Mouse (Mus musculus) T-helper 1 cell (primary cell): ENCODE data around the gene Snx29.
"Not testable (repeated sequence)": the region's sequence is repeated elsewhere in the genome, so short reads cannot be mapped to it uniquely, and the experiment has no call there.

ENCODE experiments used
- in situ Hi-C: fragments of 300-600 bp; cut with MboI, MseI; formaldehyde crosslinking; loops from one replicate; pipeline ENCODE4 v1.15.1; 2025; ENCODE audit warnings: high pct_unique_total_duplicates

The Snx29 gene

GRCm38 (mm10) chr16:11447905-11448304 is 125.2 kb downstream of the Snx29 start:
- in situ Hi-C loops, result no loop called here

GRCm38 (mm10) chr16:11448696-11449095 is 126.0 kb downstream of the Snx29 start:
- in situ Hi-C loops, result not testable (repeated sequence)

- in situ Hi-C loops, result no loop called here
Observed at GRCm38 (mm10) chr16:11449344-11449743, 126.6 kb downstream of the Snx29 start.

DNA sequence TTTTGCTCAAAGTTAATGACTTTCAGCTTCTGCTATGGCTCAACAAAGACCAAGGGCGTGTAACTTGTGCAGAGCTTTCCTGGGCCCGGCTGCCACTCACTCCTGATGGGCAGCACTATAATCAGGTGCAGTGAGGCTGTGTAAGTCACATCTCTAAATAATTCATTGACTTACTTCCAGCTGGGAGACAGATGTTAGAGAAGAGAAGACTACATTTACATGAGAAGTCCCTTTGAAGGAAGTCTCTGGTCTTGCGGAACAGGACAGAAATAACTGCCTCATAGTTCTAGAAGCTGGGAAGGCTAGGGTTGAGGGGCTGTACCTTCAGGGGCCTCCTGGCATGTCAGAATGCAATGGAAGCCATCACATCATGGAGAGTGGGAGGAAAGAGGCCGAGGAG is 127.9 kb downstream of the Snx29 start:
- in situ Hi-C loops, result no loop called here

GRCm38 (mm10) chr16:11454871-11455270 is 132.2 kb downstream of the Snx29 start:
- in situ Hi-C loops, result no loop called here

DNA sequence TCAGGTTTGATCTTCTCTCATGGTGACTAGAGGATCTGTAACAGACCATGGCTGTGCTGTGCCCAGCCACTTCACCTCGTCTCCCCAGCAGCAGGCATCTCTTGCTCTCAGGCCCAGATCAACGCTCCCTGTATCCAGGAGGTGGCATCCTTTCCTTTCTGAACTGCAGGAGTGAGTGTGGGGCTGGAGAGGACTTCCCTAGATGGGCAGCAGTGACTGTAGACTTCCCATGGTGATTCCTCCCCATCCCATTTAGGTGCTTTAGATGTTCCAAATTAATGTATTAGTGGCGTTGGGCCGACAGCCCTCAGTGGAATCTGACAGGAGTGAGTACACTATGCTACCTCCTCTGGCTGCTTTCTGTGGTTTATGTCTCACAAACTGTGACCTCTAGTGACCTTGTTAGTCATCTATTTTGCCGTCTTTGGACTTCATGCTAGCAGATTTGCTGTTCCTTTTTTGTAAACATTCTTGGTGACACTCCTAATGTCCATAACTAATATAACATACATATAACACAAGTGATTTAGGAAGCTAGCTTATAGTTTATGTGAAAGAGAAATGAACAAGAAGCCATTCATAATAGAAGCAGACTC is 132.9 kb downstream of the Snx29 start:
- in situ Hi-C loops, result no loop called here

DNA sequence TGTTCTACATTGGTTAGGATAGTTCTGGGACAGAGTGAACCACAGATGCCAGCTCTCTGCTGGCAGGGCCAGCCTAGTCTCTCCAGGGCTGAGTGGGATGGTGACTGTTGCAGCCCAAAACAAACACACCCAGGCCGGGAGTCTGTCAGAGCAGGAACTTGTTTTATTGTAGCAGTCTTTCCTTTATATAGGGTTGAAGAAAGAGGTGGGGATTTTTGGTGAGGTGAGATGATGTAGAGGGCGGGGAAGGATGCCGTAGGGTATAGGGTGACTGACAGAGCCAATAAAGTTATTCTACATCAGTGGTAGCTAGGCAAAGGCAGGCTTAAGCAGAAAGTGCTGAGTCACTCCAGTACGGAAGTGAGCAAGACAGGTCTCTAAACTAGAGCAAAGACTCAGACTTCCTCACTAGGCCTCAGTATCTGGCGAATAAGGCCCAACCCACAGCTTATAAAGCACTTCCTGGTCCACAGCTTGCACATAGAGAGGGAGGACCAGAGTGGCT is 133.5 kb downstream of the Snx29 start:
- in situ Hi-C loops, result no loop called here

- in situ Hi-C loops, result no loop called here
Observed at GRCm38 (mm10) chr16:11457136-11457535, 134.4 kb downstream of the Snx29 start.

GRCm38 (mm10) chr16:11457609-11458350 is 135.1 kb downstream of the Snx29 start:
- in situ Hi-C loops, result no loop called here

GRCm38 (mm10) chr16:11460210-11460609 is 137.5 kb downstream of the Snx29 start:
- in situ Hi-C loops, result no loop called here

DNA sequence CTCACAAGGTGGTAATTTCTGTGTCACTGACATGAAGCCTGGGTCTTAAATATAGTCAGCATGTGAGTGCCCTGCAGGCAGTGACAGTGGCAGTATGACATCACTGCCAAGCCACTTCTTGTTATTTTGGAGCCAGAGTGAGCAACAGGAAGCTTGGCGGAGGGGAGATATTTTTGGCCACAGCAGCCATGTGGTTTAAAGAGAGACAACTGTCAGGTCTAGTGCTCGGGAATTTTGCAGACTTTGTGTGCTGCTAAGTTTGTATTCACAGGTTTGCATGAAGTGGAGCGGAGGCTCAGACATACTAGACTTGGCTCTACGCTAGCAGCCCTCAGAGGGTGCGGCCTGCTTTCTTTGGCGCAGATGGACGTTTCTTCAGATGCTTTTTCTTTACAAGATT is 138.9 kb downstream of the Snx29 start:
- in situ Hi-C loops, result no loop called here

DNA sequence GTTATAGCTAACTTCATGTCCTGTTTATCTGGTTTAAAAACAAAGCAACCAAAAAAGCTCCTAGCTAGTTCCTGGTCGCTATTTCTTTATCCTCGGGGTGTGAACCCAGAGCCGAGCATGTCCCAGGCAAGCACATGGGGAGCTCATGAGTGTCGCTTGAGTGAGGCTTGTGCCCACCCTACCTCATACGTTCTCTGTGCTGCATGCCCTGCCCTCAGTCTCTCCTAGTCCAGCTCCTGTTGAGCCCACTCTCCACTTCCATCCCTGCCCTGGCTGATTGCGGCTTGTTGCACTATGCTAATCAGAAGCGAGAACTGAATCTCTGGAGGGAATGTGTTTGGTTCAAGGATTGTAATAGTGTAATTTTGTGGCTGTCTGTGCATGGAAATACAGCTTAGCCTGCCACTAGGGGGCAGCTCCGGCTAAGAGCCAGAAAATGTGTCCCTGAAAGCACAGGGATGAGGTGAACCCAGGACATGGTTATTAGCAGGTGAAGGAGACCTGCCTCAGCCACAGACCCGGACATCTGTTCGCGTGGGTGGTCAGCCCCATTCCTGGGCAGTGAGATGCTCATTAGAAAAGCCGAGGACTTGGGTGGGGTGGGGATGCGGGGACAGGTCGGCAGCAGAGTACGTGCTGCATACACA is 145.9 kb downstream of the Snx29 start:
- in situ Hi-C loops, result loop anchor here (5.0 kb wide), 1 partner anchor 134 kb away; no protein-coding TSS in a partner anchor

DNA sequence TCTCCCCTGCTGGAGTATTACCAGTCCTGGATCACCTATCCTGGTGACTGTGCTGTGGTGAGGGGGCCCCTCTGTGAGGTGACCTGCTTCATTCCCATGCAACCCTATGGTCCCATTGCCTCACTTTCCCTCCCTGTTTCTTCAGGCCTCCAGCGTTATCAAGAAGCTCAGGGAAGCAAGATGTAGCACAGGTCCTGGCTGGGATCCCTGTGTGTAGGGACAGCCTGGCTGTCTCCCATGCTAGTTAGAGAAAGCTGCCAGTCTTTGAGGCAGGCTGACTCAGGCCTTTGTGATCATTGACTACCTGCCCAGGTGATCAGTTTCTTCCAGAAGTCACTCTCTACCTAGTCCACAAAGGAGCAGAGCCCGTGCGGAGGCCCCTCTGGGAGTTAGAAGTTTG is 146.8 kb downstream of the Snx29 start:
- in situ Hi-C loops, result loop anchor here (5.0 kb wide), 1 partner anchor 133 kb away; no protein-coding TSS in a partner anchor

GRCm38 (mm10) chr16:11471246-11471645 is 148.5 kb downstream of the Snx29 start:
- in situ Hi-C loops, result no loop called here

DNA sequence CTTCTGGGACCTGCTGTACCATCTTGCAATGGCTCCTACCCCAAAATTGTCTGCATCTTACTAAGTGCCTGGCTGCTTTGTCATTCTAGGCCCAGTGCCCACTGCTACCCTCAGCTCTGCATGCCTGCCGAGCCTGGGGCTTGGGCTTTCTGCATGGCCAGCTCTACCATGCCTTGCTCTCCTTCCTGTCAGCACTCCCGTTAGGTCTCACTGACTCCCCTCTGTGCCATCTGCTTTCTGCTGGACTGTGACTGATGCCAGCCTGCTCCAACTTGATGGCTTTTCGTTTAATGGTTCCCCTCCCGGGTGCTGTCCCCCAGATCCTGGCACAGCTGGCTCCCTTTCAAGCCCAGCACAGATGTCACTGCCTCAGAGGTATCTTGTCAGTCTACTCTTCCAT is 150.1 kb downstream of the Snx29 start:
- in situ Hi-C loops, result no loop called here

DNA sequence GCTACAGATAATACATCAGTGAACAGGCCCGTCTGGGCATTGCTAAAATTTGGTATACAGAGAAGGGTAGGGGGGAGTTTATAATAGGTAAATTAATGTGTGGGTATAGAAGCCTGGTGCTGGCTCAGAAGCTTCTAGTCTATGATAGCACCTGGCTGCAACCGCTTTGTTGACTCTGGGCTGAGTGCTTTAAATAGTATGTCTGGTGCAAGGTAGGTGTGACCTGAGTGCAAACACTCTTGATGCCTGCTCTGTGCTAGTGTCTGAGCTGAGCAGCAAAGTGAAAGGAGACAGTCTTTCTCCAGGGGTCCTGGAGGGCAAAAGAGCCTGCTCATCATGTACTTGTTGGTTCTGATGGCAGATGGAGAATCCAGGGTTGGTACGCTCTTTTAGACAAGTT is 150.8 kb downstream of the Snx29 start:
- in situ Hi-C loops, result no loop called here

DNA sequence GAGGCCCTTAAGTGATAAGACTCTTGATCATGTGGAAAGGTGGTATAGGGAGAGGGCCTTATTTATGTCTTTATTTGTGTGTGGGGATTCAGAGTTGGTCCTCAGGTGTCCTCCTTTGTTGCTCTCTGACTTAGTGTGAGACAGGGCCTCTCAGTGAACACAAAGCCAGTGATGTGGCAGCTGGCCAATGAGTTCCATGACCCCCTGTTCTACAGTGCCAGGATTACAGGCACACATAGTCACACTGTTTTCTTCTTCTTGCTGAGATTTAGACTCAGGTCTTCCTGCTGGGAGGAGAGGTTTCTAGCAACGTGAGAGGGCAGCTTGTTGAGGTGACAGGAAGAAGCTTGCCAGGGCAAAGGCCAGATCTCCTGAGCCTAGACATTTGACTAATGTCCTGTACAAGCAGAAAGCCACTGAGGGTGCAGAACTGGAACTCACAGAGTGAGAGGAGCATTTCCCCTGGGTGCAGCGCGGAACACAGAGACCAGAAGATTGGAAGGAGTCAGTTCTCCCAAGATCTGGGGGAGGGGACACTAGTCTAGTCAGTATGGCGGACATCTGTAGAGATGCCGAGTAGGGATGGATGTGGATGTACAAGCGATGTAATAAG is 151.3 kb downstream of the Snx29 start:
- in situ Hi-C loops, result no loop called here

DNA sequence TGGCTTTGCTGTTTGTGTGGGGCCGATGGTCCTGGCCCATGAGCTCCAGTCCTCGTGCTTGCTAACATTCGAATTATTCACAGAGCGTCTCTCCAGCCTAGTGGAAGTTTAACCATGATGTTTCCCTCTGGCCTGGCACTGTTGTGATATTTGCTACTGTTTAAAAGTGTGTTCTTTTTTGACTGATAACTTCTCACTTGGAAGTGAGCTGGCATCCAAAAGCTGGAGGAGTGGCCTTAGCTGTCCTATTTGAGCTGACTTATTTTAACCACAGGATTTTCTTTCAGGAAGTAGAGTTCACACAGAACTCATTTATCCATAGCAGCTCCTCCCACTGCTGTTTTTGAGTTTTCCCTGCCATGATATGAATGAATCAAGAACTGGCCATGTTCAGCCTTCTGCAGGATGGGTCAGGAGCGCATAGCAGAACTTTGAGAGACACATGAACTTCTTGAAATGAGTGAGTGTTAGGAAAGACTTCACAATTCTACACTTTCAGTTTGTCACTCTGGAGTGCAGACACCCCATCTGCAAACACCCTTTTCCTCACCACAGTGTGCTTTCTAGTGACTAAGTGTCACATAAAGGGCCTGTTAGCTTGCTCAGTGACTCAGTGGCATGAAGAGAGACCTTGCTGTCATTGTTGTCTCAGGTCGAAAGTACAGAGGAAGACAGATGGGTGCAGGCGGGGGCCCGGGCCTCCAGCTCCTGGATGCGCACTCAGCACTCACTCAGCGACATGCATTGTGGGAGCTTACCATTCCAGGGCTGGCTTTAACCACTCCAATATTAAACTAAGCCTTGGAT is 152.6 kb downstream of the Snx29 start:
- in situ Hi-C loops, result loop anchor here (5.0 kb wide), 1 partner anchor 37 kb away; no protein-coding TSS in a partner anchor

GRCm38 (mm10) chr16:11476314-11476713 is 153.6 kb downstream of the Snx29 start:
- in situ Hi-C loops, result loop anchor here (5.0 kb wide), 1 partner anchor 36 kb away; no protein-coding TSS in a partner anchor

GRCm38 (mm10) chr16:11476968-11477367 is 154.3 kb downstream of the Snx29 start:
- in situ Hi-C loops, result loop anchor here (5.0 kb wide), 1 partner anchor 35 kb away; no protein-coding TSS in a partner anchor

DNA sequence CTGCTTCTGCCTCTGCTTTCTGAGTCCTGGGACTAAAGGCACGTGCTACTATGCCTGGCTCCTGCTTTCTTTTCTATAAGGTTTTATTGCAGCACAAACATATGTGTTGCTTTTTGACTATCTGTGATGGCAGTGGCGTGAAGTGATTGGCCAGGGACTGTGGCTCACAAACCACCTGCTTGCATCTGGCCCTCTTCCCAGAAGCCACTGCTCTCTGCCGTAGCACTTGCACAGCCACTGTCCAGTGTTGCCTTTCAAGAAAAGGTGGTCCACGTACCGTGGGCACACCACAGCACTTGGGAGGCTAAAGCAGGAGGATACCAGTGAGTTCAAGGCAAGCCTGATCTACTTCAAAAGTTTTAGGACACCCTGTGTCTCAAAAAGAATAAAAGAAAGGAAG is 154.9 kb downstream of the Snx29 start:
- in situ Hi-C loops, result loop anchor here (5.0 kb wide), 1 partner anchor 35 kb away; no protein-coding TSS in a partner anchor
